Mouse (Mus musculus) retina, adult 2 months (tissue): ENCODE data around the gene Ercc6.
A peak's percentile ranks its signal among the peaks of the same experiment; 100 is the strongest.

Experiments used
- DNase-seq: peaks from one replicate; pipeline ENCODE4 v3.0.0-alpha.2; 2012; ENCODE audit warnings: low read depth, low spot score

The Ercc6 gene

GRCm38 (mm10) chr14:32572519-32572918 is 59.2 kb downstream of the Ercc6 start:
- DNase-seq = no peak

GRCm38 (mm10) chr14:32578420-32578819 is 65.1 kb downstream of the Ercc6 start:
- no peak for DNase-seq

- no peak for DNase-seq
Observed at GRCm38 (mm10) chr14:32583696-32584095, 70.4 kb downstream of the Ercc6 start.

GRCm38 (mm10) chr14:32587013-32587784 is 73.9 kb downstream of the Ercc6 start:
- peak; percentile 30 for DNase-seq

- no peak for DNase-seq
Observed at GRCm38 (mm10) chr14:32590377-32590776, 77.1 kb downstream of the Ercc6 start.

GRCm38 (mm10) chr14:32597232-32598231 is 84.2 kb downstream of the Ercc6 start:
- DNase-seq = no peak

GRCm38 (mm10) chr14:32598437-32599219 is 85.3 kb downstream of the Ercc6 start:
- no peak for DNase-seq

- no peak for DNase-seq
Observed at GRCm38 (mm10) chr14:32599290-32600041, 86.1 kb downstream of the Ercc6 start, which contains the start of gene Prrxl1. Gene Prrxl1 (plus strand): TSS chr14:32599407.

GRCm38 (mm10) chr14:32600110-32600509 is 86.8 kb downstream of the Ercc6 start:
- DNase-seq = no peak

GRCm38 (mm10) chr14:32605508-32605907 is 92.2 kb downstream of the Ercc6 start:
- DNase-seq = no peak

- DNase-seq = no peak
Observed at GRCm38 (mm10) chr14:32606316-32606715, 93.0 kb downstream of the Ercc6 start.

- DNase-seq = no peak
Observed at GRCm38 (mm10) chr14:32609392-32609791, 96.1 kb downstream of the Ercc6 start.

- DNase-seq = no peak
Observed at GRCm38 (mm10) chr14:32617253-32617652, 103.9 kb downstream of the Ercc6 start.

GRCm38 (mm10) chr14:32624245-32624644 is 110.9 kb downstream of the Ercc6 start:
- no peak for DNase-seq

GRCm38 (mm10) chr14:32624811-32625210 is 111.5 kb downstream of the Ercc6 start:
- no peak for DNase-seq

GRCm38 (mm10) chr14:32627271-32627670 is 114.0 kb downstream of the Ercc6 start:
- no peak for DNase-seq

GRCm38 (mm10) chr14:32628584-32628983 is 115.3 kb downstream of the Ercc6 start:
- no peak for DNase-seq
